Mouse (Mus musculus) kidney, adult 2 months (tissue): Measurements from ENCODE around the gene Rab36. TPM values are rescaled to one million over a fixed set of nuclear protein-coding genes. Genes with fewer than 3 reads are reported as not detected.

ENCODE experiments used
- DNase-seq: peaks from one replicate; pipeline ENCODE4 v3.0.0; 2021
- H3K27ac ChIP-seq: fragments of 200-500 bp; 2 replicates; pipeline ENCODE4 v1.5.1; 2012; ENCODE audit warnings: low read depth, low read length, control low read depth, inconsistent platforms; ENCODE audit not compliant: insufficient read depth
- H3K27me3 ChIP-seq: fragments of 200-500 bp; replicated peaks from 2 replicates; pipeline ENCODE4 v1.6.1; 2012; ENCODE audit warnings: mild to moderate bottlenecking, moderate library complexity, low read length, inconsistent platforms; ENCODE audit not compliant: control insufficient read depth, insufficient read depth
- H3K36me3 ChIP-seq: fragments of 200-500 bp; 2 replicates; pipeline ENCODE4 v1.6.1; 2012; ENCODE audit warnings: mild to moderate bottlenecking, moderate library complexity, low read length, inconsistent platforms; ENCODE audit not compliant: control insufficient read depth, insufficient read depth
- H3K4me1 ChIP-seq: fragments of 200-500 bp; 2 replicates; pipeline ENCODE4 v1.6.1; 2011; ENCODE audit warnings: low read length; ENCODE audit not compliant: control insufficient read depth, insufficient read depth
- H3K4me3 ChIP-seq: fragments of 200-500 bp; 2 replicates; pipeline ENCODE4 v1.5.1; 2011; ENCODE audit warnings: mild to moderate bottlenecking, low read depth, low read length, control low read depth; ENCODE audit not compliant: insufficient read depth
- CTCF ChIP-seq: fragments of 200-500 bp; conservative IDR thresholded peaks from 2 replicates; pipeline ENCODE4 v1.5.1; 2011; ENCODE audit warnings: low read depth, mild to moderate bottlenecking, control low read depth, low read length, moderate library complexity, mixed read lengths; ENCODE audit not compliant: insufficient read depth, insufficient read length
- POLR2A ChIP-seq: fragments of 200-500 bp; IDR thresholded peaks from one replicate; pipeline ENCODE4 v1.6.1; 2011; ENCODE audit warnings: low read depth, low read length, control low read depth
- WGBS: fragments of 180-500 bp; shearing (Covaris S2); methylation state at CpG from one replicate; pipeline ENCODE4 v1.1.7; 2018; 5-methylcytosine and 5-hydroxymethylcytosine counted together
- polyA plus RNA-seq: library from polyadenylated mRNA; depleted of rRNA; stranded (reverse); fragments of >200 nt; gene quantifications from 2 replicates; pipeline ENCODE4 v1.2.3, GENCODE M21; 2012; rRNA removed

Gene Rab36
- 9.5 and 9.9 TPM in 2 replicates for polyA plus RNA-seq

DNA sequence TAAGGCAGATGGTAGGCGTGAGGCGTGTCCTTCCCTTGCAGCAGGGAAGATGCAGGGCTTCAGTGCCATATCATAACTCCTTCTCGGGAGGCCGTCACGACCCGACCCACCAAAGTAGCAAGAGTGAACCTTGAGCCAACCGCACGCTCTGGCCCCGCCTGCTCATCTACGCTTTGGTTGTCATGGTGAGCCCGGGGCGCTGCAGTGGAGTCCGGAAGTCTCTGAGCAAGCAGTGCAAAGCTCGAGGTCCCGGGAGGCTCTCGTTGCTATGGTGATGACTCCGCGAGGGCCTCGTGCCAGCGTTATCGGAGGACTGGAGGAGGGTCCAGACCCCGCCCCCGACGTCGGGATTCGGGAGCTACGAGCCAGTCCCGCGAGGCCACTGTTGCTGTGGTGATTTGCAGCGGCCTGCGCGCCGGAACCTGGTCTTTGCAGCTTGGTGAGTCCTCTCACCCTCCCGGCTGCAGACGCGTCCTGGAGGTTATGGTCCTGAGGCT lies at the start of gene Rab36:
Gene Rab36, plus strand, starts transcription at position 176 of the 497 bp plus-strand sequence.
- no peak within 1 kb of the TSS for H3K27ac ChIP-seq
- peak; percentile 98 for DNase-seq

GRCm38 (mm10) chr10:74987698-74988470 lies 49.0 kb upstream of the Rab36 start:
- no peaks in the 10 kb centered on the region for H3K36me3 ChIP-seq
- DNase-seq = no peak
- 74% methylated on average over 14 of the region's 14 CpGs for WGBS
- H3K27me3 ChIP-seq = no peaks in the 10 kb centered on the region
- no peak overlapping the region for H3K27ac ChIP-seq
- no peak for TF ChIP-seq POLR2A
- no peak for TF ChIP-seq CTCF
- H3K4me1 ChIP-seq = no peaks in the 10 kb centered on the region
- H3K4me3 ChIP-seq = no peak overlapping the region

More for the DNA sequence above, at the start of gene Rab36:
- Histone ChIP-seq H3K4me1 (no peaks in the 10 kb centered on the region), H3K4me3 (peak within 1 kb of the TSS; percentile 56), H3K27me3 (no peaks in the 10 kb centered on the region), H3K36me3 (no peaks in the 10 kb centered on the region)
- TF ChIP-seq POLR2A (no peak), CTCF (no peak)
- 1% methylated on average over 36 of the region's 36 CpGs for WGBS

GRCm38 (mm10) chr10:74989814-74990213 lies 47.0 kb upstream of the Rab36 start:
- no peak overlapping the region for H3K27ac ChIP-seq
- H3K36me3 ChIP-seq = no peaks in the 10 kb centered on the region
- H3K4me1 ChIP-seq = no peaks in the 10 kb centered on the region
- TF ChIP-seq CTCF = no peak
- no peak for TF ChIP-seq POLR2A
- WGBS = 82% methylated on average over 4 of the region's 4 CpGs
- H3K27me3 ChIP-seq = no peaks in the 10 kb centered on the region
- no peak for DNase-seq
- no peak overlapping the region for H3K4me3 ChIP-seq

DNA sequence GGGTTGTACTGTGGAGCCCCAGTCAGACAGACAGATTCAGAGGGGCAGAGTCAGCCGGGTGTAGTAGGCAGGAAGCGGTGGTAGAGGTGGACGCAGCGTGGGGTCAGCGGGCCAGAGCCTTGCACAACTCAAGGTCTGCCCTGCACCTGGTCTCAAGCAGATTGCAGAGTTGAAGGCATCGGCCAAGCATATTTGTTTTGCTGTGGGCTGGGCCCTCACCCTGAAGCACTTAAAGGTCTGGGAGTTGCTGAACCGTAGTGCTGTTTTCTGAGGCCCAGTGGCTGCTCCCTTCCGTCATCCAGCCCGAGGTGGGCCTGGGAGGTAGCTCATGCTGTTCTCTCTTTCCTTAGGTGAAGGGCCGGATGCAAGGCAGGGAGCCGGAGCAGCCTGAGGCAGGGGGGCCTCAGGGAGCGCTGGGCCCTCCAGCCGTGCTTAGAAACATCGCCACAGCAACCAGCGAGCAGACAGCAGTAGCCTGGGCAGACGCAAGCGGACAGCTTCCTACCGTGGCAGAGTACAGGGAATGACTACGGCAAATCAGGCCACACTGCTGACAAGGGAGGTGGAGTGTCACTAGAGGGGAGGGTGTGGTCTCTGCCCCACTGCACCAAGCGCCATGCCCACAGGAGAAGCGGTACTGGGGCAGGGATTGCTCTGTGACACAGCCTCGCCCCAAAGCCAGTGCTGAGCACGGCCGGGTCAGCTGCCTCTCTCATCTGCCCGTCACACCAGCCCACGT lies 46.1 kb upstream of the Rab36 start:
- H3K27me3 ChIP-seq = no peaks in the 10 kb centered on the region
- no peak for DNase-seq
- WGBS = 47% methylated on average over 26 of the region's 26 CpGs
- TF ChIP-seq POLR2A (no peak), CTCF (no peak)
- H3K36me3 ChIP-seq = no peaks in the 10 kb centered on the region
- H3K27ac ChIP-seq = no peak overlapping the region
- H3K4me3 ChIP-seq = no peak overlapping the region
- H3K4me1 ChIP-seq = no peaks in the 10 kb centered on the region

GRCm38 (mm10) chr10:74994863-74995262 lies 42.0 kb upstream of the Rab36 start:
- Histone ChIP-seq H3K27ac (no peak overlapping the region), H3K36me3 (no peaks in the 10 kb centered on the region), H3K4me3 (no peak overlapping the region), H3K4me1 (no peaks in the 10 kb centered on the region), H3K27me3 (no peaks in the 10 kb centered on the region)
- 51% methylated on average over 5 of the region's 5 CpGs for WGBS
- TF ChIP-seq CTCF = no peak
- no peak for TF ChIP-seq POLR2A
- peak; percentile 10 for DNase-seq

DNA sequence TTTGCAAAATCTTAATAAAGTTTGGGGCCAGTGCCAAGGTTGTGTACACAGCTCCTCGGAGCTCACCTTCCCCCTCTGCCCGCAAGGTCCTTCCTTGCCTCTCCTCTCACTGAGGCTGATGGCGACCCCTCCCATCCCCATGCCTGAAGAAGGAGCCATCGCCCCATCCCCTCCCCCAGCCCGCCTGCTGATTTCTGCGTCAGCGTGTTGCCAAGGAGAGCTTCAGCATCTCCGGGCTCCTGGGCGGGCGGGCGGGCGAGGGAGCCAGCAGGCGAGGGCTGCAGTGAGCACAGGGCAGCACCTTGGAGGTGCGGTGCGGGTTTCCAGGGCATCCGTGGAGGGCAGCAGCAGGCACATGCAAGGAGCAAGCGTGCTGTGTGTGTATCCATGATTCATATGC lies 41.5 kb upstream of the Rab36 start:
- H3K4me1 ChIP-seq = no peaks in the 10 kb centered on the region
- no peak for TF ChIP-seq CTCF
- TF ChIP-seq POLR2A = no peak
- no peak for DNase-seq
- no peaks in the 10 kb centered on the region for H3K27me3 ChIP-seq
- H3K27ac ChIP-seq = no peak overlapping the region
- no peak overlapping the region for H3K4me3 ChIP-seq
- WGBS = 39% methylated on average over 17 of the region's 17 CpGs
- H3K36me3 ChIP-seq = no peaks in the 10 kb centered on the region

GRCm38 (mm10) chr10:75001391-75001790 lies 35.5 kb upstream of the Rab36 start:
- H3K36me3 ChIP-seq = no peaks in the 10 kb centered on the region
- no peak overlapping the region for H3K27ac ChIP-seq
- DNase-seq = no peak
- 93% methylated on average over 8 of the region's 8 CpGs for WGBS
- H3K4me1 ChIP-seq = no peaks in the 10 kb centered on the region
- no peak overlapping the region for H3K4me3 ChIP-seq
- no peak for TF ChIP-seq POLR2A
- no peak for TF ChIP-seq CTCF
- H3K27me3 ChIP-seq = no peaks in the 10 kb centered on the region
